28 mouse cellular contexts compared by ENCODE assay signal in the genomic region with DNA sequence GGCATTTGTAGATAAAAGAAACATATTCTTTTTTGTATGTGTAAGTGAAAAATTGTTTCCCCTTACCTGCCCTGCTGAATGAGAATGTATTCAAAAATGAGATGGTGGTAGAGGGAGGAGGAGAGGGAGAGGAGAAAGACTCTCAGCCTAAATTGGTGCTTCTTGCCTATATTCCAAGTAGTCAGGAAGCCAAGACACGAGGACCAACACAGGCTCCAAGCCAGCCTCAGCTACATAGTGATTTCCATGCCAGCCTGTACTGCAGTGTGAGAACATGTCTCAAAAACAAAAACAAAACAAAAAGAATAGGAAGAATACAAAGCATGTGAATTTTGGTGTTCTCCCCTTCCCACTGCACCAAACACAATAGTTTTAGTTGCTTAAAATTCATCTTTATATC.
DNase-seq lines count a peak whose midpoint lies in the region; ATAC-seq and TF ChIP-seq lines count a peak whose summit lies in the region.
"Had no signal": no experiment of that assay in that cellular context is flagged by ENCODE, and none has a peak within 500 bp of the region (broad histone marks: within the 10 kb centered on the region; RNA-seq: fewer than 3 reads in every experiment).

No protein-coding gene starts in this region.

- H3K4me2 ChIP-seq in liver, postnatal 0 days (ENCODE audit: low read depth, low read length): no peak overlapping the region
- H3K4me2 ChIP-seq: embryonic facial prominence, embryonic 13.5 days; heart, embryonic 15.5 days; hindbrain, embryonic 15.5 days; liver, embryonic 15.5 days; midbrain, embryonic 15.5 days; neural tube, embryonic 12.5 days had no signal

- H3K36me3 ChIP-seq in liver, postnatal 0 days (replicated peaks; ENCODE audit: insufficient read depth, low read length): no peaks in the 10 kb centered on the region
- H3K36me3 ChIP-seq: embryonic facial prominence, embryonic 13.5 days; heart, embryonic 15.5 days; hindbrain, embryonic 15.5 days; limb, embryonic 10.5 days; liver, embryonic 15.5 days; midbrain, embryonic 15.5 days; neural tube, embryonic 12.5 days had no signal

- no peaks in the 10 kb centered on the region for H3K27me3 ChIP-seq in liver, postnatal 0 days (ENCODE audit: insufficient read depth, low read length)
- H3K27me3 ChIP-seq: embryonic facial prominence, embryonic 13.5 days; heart, embryonic 15.5 days; hindbrain, embryonic 15.5 days; liver, embryonic 15.5 days; midbrain, embryonic 15.5 days; neural tube, embryonic 12.5 days had no signal

- no peak for ATAC-seq in liver, postnatal 0 days
- ATAC-seq: activated CD4-positive, CD25-positive, alpha-beta regulatory T cell, adult 4 months; midbrain, embryonic 15.5 days had no signal

- TF ChIP-seq EP300 in liver, postnatal 0 days (IDR thresholded peaks at IDR 0.05; ENCODE audit: low read depth): no peak

- H3K27ac ChIP-seq in liver, postnatal 0 days (ENCODE audit: low read depth): no peak overlapping the region
- H3K27ac ChIP-seq: embryonic facial prominence, embryonic 13.5 days; gastrocnemius, adult 2 months; heart, embryonic 15.5 days; hindbrain, embryonic 15.5 days; left cerebral cortex, adult 2 months; limb, embryonic 10.5 days; liver, embryonic 15.5 days; macrophage; midbrain, embryonic 15.5 days; neural tube, embryonic 12.5 days; stomach, postnatal 0 days had no signal

- 77% methylated on average over 1 of the region's 1 CpGs for WGBS in liver, postnatal 0 days (ENCODE audit: insufficient replicate concordance)

- peak; percentile 6 for DNase-seq in layer of hippocampus, adult 11-12 months (ENCODE audit: low spot score)
- no peak for DNase-seq in layer of hippocampus, adult 9-11 months
- DNase-seq in brain, embryonic 14.5 days (ENCODE audit: low read depth): peak; percentile 49
- DNase-seq in cerebellum, adult 11-12 months: peak; percentile 63
- DNase-seq in cerebellum, postnatal 10 days: peak; percentile 14 to 20
- DNase-seq in ovary, postnatal 14 days (ENCODE audit: low spot score): no peak
- no peak for DNase-seq in MN1 (ENCODE audit: low spot score)
- no peak for DNase-seq in liver, postnatal 0 days
- DNase-seq: adrenal gland, adult 8-10 months; embryo, embryonic 11 days; gastrocnemius, adult 2 months; heart, postnatal 36 days; kidney, adult 9 months; kidney, postnatal 25 days; liver; retina, postnatal 1 day had no signal

- TF ChIP-seq POLR2A in brain, embryonic 14.5 days (IDR thresholded peaks at IDR 0.05; ENCODE audit: borderline replicate concordance, extremely low read depth, insufficient read depth, insufficient read length, poor library complexity, severe bottlenecking): no peak

- no peaks in the 10 kb centered on the region for H3K9me3 ChIP-seq in liver, postnatal 0 days (ENCODE audit: low read length)
- H3K9me3 ChIP-seq: embryonic facial prominence, embryonic 13.5 days; heart, embryonic 15.5 days; hindbrain, embryonic 15.5 days; limb, embryonic 10.5 days; liver, embryonic 15.5 days; midbrain, embryonic 15.5 days; neural tube, embryonic 12.5 days had no signal

- no peak overlapping the region for H3K9ac ChIP-seq in liver, postnatal 0 days (replicated peaks)
- H3K9ac ChIP-seq: embryonic facial prominence, embryonic 13.5 days; heart, embryonic 15.5 days; hindbrain, embryonic 15.5 days; liver, embryonic 15.5 days; midbrain, embryonic 15.5 days; neural tube, embryonic 12.5 days had no signal

- H3K4me3 ChIP-seq in liver, postnatal 0 days (ENCODE audit: low read depth, low read length): no peak overlapping the region
- H3K4me3 ChIP-seq: embryonic facial prominence, embryonic 13.5 days; erythroblast, embryonic 14.5 days; gastrocnemius, adult 2 months; heart, embryonic 15.5 days; hindbrain, embryonic 15.5 days; left cerebral cortex, adult 2 months; limb, embryonic 10.5 days; liver, embryonic 15.5 days; midbrain, embryonic 15.5 days; neural tube, embryonic 12.5 days had no signal

- TF ChIP-seq CTCF in brain, embryonic 14.5 days (IDR thresholded peaks at IDR 0.05; ENCODE audit: borderline replicate concordance, extremely low read depth, insufficient read depth, insufficient read length): no peak
- TF ChIP-seq CTCF in liver, postnatal 0 days (IDR thresholded peaks at IDR 0.05; ENCODE audit: low read depth): no peak

- H3K4me1 ChIP-seq in liver, postnatal 0 days (ENCODE audit: insufficient read depth): no peaks in the 10 kb centered on the region
- H3K4me1 ChIP-seq: embryonic facial prominence, embryonic 13.5 days; heart, embryonic 15.5 days; hindbrain, embryonic 15.5 days; limb, embryonic 10.5 days; liver, embryonic 15.5 days; midbrain, embryonic 15.5 days; neural tube, embryonic 12.5 days had no signal

Comparison
In these comparisons a context has a peak if more than half of its experiments do, and no peak if none do; other contexts are left out.
1. DNase-seq: peak in layer of hippocampus, adult 11-12 months (single experiment), brain, embryonic 14.5 days (single experiment), cerebellum, adult 11-12 months (single experiment) and cerebellum, postnatal 10 days (2 of 2); none in layer of hippocampus, adult 9-11 months (single experiment), ovary, postnatal 14 days (single experiment), MN1 (single experiment) and liver, postnatal 0 days (single experiment).